Mouse (Mus musculus) brain, embryonic 14.5 days (tissue): ENCODE results near the gene Snta1.

ENCODE experiments used
- CTCF ChIP-seq: fragments of 200-500 bp; IDR thresholded peaks from 2 replicates; pipeline ENCODE4 v1.5.1; 2012; ENCODE audit warnings: inconsistent platforms, mild to moderate bottlenecking, moderate library complexity, borderline replicate concordance; ENCODE audit not compliant: insufficient read depth, insufficient read length; ENCODE audit errors: extremely low read depth
- POLR2A ChIP-seq: fragments of 200-500 bp; IDR thresholded peaks from 2 replicates; pipeline ENCODE4 v1.6.1; 2012; ENCODE audit warnings: mild to moderate bottlenecking, inconsistent platforms, borderline replicate concordance; ENCODE audit not compliant: poor library complexity, insufficient read depth, insufficient read length, severe bottlenecking; ENCODE audit errors: extremely low read depth

GRCm38 (mm10) chr2:154367510-154367909, 40.4 kb downstream of the Snta1 start:
- TF ChIP-seq POLR2A (no peak), CTCF (no peak)
